Mouse (Mus musculus) kidney, adult 11 months (tissue): ENCODE measurements around the gene Pgk2.
"Not testable (repeated sequence)": the region's sequence is repeated elsewhere in the genome, so short reads cannot be mapped to it uniquely, and the experiment has no call there.

Experiments
- DNase-seq: peaks from one replicate; pipeline ENCODE4 v3.0.0; 2022

The Pgk2 gene

GRCm38 (mm10) chr17:40208540-40208939 is at the start of gene Pgk2:
Gene Pgk2, minus strand, starts transcription at chr17:40208640.
- no peak for DNase-seq

DNA sequence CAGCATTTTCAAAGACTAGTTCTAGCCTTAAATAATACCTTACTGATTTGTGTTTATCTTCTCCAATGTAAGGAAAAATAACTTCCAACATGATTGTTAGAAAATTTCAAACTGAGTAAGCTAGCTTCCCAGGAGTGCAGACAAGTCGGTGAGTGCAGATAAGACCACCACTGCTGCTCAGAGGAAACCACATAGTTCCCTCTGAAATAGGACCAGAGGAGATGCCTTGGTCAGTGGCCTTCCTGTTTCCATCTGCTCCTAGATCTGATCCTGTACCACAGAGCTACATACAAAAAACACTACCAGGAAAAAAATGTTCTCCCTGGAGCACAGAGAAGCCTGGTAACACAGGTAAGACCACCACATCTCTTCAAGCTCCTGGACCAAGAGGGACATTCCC is 44.0 kb upstream of the Pgk2 start:
- no peak for DNase-seq

- DNase-seq: no peak
Observed at GRCm38 (mm10) chr17:40242135-40242534, 33.7 kb upstream of the Pgk2 start, which contains the start of gene Crisp3. Gene Crisp3, minus strand, starts transcription at chr17:40242288.

DNA sequence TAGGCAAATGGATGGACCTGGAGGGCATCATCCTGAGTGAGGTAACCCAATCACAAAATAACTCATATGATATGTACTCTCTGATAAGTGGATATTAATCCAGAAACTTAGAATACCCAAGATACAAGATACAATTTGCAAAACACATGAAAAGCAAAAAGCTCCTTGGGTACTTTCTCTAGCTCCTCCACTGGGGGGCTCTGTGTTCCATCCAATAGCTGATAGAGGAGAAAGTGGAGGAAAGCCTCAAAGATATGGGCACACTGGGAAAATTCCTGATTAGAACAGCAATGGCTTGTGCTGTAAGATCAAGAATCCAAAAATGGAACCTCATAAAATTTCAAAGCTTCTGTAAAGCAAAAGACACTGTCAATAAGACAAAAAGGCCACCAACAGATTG is 6.6 kb downstream of the Pgk2 start:
- not testable (repeated sequence) for DNase-seq

GRCm38 (mm10) chr17:40190192-40190591 is 18.2 kb downstream of the Pgk2 start:
- DNase-seq: not testable (repeated sequence)

GRCm38 (mm10) chr17:40157729-40158359 is 50.6 kb downstream of the Pgk2 start:
- not testable (repeated sequence) for DNase-seq
